Mouse (Mus musculus): ENCODE results near the gene Arfip2.

DNA sequence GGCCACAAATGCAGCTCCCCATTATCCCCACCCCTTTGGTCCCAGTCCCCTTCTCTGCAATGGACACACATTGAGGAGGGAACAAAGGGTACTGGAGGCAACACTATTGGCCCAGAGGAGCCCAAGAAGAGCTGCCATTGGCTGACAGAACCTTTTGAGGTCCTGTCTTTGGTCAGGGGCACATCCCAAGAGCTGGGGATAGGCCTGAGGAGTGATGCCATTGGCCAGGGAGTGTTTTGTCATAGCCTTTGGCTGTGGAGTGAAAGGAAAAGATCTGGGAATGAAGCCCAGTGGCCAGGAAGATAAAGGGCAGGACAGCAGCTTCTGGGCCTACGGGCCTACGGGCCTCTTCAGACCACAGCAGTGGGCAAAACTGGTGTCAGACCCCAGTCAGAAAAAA, 4.5 kb downstream of the Arfip2 start:
- TF ChIP-seq CTCF (IDR thresholded peaks at IDR 0.05; ENCODE audit: low read depth, low read length) (no peak), POLR2A (IDR thresholded peaks at IDR 0.05; ENCODE audit: borderline replicate concordance, low read depth, low read length) (no peak)
